Mouse (Mus musculus): ENCODE data around the gene Phip.

- TF ChIP-seq POLR2A (IDR thresholded peaks at IDR 0.05; ENCODE audit: insufficient read depth, low read depth, low read length) (no peak), CTCF (IDR thresholded peaks at IDR 0.05; ENCODE audit: insufficient read depth, low read depth, low read length) (no peak)
These were observed 119.1 kb downstream of the Phip start for GRCm38 (mm10) chr9:82856241-82856640.

Data from olfactory bulb, adult 2 months (tissue).